Mouse (Mus musculus) hindbrain, embryonic 14.5 days (tissue): ENCODE data around the gene Kdm6b. TPM values are rescaled to one million over a fixed set of nuclear protein-coding genes. Genes with fewer than 3 reads are reported as not detected.

Source experiments
- ATAC-seq: fragments of 200-750 bp; cut with Nextera tagmentation; 2 replicates; pipeline ENCODE4 v1.8.0; 2017; ENCODE audit warnings: moderate number of reproducible peaks, mild to moderate bottlenecking, moderate TSS enrichment, moderate library complexity; ENCODE audit not compliant: low FRiP score
- DNase-seq: peaks from one replicate; pipeline ENCODE4 v3.0.0-alpha.2; 2015; ENCODE audit warnings: low spot score
- H3K27ac ChIP-seq: fragments of 300-500 bp; sonication (generic); 2 replicates; pipeline ENCODE4 v1.5.1; 2014; ENCODE audit warnings: mild to moderate bottlenecking, moderate library complexity
- H3K27me3 ChIP-seq: fragments of 300-500 bp; sonication (generic); 2 replicates; pipeline ENCODE4 v1.6.1; 2014; ENCODE audit warnings: mild to moderate bottlenecking, low read length, mixed read lengths; ENCODE audit not compliant: control insufficient read depth, insufficient read depth
- H3K36me3 ChIP-seq: fragments of 300-500 bp; sonication (generic); replicated peaks from 2 replicates; pipeline ENCODE4 v1.6.1; 2014; ENCODE audit not compliant: control insufficient read depth, insufficient read depth
- H3K4me1 ChIP-seq: fragments of 300-500 bp; sonication (generic); replicated peaks from 2 replicates; pipeline ENCODE4 v1.6.1; 2014; ENCODE audit warnings: antibody characterized with exemption, low read length, mixed read lengths; ENCODE audit not compliant: control insufficient read depth, insufficient read depth
- H3K4me2 ChIP-seq: fragments of 300-500 bp; sonication (generic); replicated peaks from 2 replicates; pipeline ENCODE4 v1.6.1; 2014; ENCODE audit warnings: mild to moderate bottlenecking, moderate library complexity
- H3K4me3 ChIP-seq: fragments of 300-500 bp; sonication (generic); replicated peaks from 2 replicates; pipeline ENCODE4 v1.5.1; 2014; ENCODE audit warnings: mild to moderate bottlenecking, low read length
- H3K9ac ChIP-seq: fragments of 300-500 bp; sonication (generic); 2 replicates; pipeline ENCODE4 v1.6.1; 2014
- H3K9me3 ChIP-seq: fragments of 300-500 bp; sonication (generic); 2 replicates; pipeline ENCODE4 v1.6.1; 2016; ENCODE audit warnings: low read length; ENCODE audit not compliant: control insufficient read depth
- WGBS: fragments of 180-500 bp; shearing (Covaris S2); extraction: QIAGEN DNeasy Blood & Tissue Kit; methylation state at CpG from one replicate; pipeline ENCODE4 v1.1.7; 2014; 5-methylcytosine and 5-hydroxymethylcytosine counted together
- polyA plus RNA-seq: library from polyadenylated mRNA; unstranded; fragments of >200 nt; fragmentation: Nextera tagmentation; extraction: Ambion mirVana; gene quantifications from 2 replicates; pipeline ENCODE4 v1.2.1, GENCODE M21; 2014

Gene Kdm6b
- polyA plus RNA-seq, 1 experiment from 2014 or later: 33.0 TPM

DNA sequence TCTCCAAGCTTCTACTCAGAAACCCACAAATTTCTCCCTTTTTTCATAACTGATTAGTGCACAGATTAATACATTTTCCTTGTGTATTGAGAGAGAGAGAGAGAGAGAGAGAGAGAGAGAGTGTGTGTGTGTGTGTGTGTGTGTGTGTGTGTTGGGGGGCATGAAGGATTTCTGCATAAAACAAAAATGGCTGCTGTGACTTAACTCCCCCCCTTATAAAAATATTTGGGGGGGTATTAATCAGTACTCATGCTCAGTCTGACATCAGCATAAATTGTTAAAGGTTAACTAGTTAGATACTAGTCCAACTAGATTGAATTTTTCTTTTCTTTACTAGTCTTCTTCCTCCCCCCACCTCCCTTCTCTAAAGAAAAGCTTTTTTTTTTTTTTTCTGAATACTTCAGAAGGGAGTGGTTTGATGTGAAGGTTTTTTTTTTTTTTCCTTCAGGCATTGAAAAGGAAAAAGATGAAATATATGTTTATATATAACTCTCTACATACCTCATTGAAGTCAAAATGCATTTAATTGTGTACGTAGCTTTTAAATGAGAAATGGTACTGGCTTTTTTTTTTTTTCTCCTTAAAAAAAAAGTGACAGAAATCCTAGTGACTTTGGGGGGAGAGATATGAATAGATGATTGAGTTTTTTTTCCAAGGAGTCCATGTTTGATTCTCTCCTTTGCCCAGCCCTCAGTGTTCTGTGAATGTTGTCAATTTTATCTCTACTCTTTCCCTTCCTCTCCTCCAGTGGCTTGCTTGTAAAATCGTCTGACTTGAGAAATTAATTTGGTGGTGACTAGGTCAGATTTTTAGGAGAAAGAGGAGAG is 43.3 kb downstream of the Kdm6b start:
- ATAC-seq (no peak), DNase-seq (no peak)
- Histone ChIP-seq H3K4me3 (peak overlapping the region; percentile 100), H3K4me2 (peak overlapping the region; percentile 97), H3K27me3 (no peaks in the 10 kb centered on the region), H3K27ac (peak overlapping the region; percentile 100), H3K9me3 (no peaks in the 10 kb centered on the region), H3K4me1 (peaks cover 36% of the 10 kb centered on the region), H3K9ac (peak overlapping the region; percentile 100), H3K36me3 (no peaks in the 10 kb centered on the region; the same call in 1 of the 2 replicates)
- WGBS: 17% methylated on average over 2 of the region's 2 CpGs

- WGBS: 1% methylated on average over 19 of the region's 34 CpGs
- Histone ChIP-seq H3K9me3 (no peaks in the 10 kb centered on the region), H3K4me2 (peak within 1 kb of the TSS; percentile 97), H3K36me3 (peaks cover 1% of the 10 kb centered on the region; the same call in 1 of the 2 replicates), H3K27me3 (no peaks in the 10 kb centered on the region), H3K4me1 (peaks cover 44% of the 10 kb centered on the region), H3K4me3 (peak within 1 kb of the TSS; percentile 100), H3K9ac (peak within 1 kb of the TSS; percentile 100), H3K27ac (peak within 1 kb of the TSS; percentile 100)
- ATAC-seq (no peak), DNase-seq (no peak)
These were observed 44.1 kb downstream of the Kdm6b start, which contains the start of gene Chd3 for GRCm38 (mm10) chr11:69369215-69369989. Chd3 (minus strand) TSS chr11:69369406.

DNA sequence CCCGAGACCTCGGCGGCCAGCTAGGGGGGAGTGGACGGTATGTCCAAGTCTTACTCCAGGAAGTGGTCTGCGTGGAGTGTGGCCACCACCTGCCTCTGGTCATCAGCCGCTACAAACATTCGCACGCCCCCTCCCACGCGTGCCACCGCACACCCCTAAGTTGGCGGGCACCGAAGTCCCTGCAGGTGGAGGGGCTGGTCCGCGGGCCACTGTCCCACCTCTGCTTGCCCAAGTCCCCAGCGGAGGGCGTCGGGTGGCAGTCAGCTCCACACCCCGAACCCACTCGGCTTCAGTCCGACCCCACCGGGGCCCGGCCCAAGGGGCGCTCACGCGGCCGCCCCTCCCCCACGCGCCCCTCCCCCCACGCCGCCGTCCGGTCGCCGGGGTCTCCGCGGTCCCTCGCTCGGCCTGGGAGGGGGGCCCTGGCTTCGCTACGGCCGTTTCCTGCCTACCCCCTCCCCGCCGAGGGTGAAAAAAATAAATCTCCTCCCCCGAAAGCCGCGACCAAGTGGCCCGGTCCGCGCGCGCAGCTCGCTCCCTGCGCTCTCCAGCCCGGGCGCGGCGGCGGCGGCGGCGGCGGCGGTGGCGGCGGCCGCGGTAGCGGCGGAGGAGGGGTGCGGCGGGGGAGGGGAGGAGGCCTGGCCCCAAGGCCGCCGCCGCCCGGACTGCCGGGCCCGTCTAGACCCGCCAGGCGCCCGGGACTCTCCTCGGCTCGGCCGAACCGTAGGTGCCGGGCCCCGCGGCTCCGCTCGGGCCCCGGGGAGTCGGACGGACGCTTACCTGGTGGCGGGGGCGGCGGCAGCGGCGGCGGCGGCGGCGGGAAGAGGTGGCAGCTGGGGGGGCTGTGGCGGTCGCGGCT is 44.9 kb downstream of the Kdm6b start:
- Histone ChIP-seq H3K4me1 (peaks cover 52% of the 10 kb centered on the region), H3K27me3 (no peaks in the 10 kb centered on the region), H3K9ac (peak overlapping the region; percentile 100), H3K4me3 (peak overlapping the region; percentile 100), H3K36me3 (peaks cover 9% of the 10 kb centered on the region), H3K4me2 (peak overlapping the region; percentile 97), H3K9me3 (no peaks in the 10 kb centered on the region), H3K27ac (peak overlapping the region; percentile 100)
- DNase-seq: no peak
- ATAC-seq: 0 out of 2 replicates have a peak, but pooled peaks have one; percentile 22
- WGBS: under 1% methylated on average over 53 of the region's 106 CpGs

GRCm38 (mm10) chr11:69367616-69368355 is 45.7 kb downstream of the Kdm6b start:
- peak overlapping the region; percentile 97 for H3K4me2 ChIP-seq
- peak overlapping the region; percentile 100 for H3K27ac ChIP-seq
- H3K9ac ChIP-seq: peak overlapping the region; percentile 100
- peak overlapping the region; percentile 100 for H3K4me3 ChIP-seq
- H3K9me3 ChIP-seq: no peaks in the 10 kb centered on the region
- no peak for DNase-seq
- under 1% methylated on average over 22 of the region's 22 CpGs for whole genome bisulfite sequencing
- H3K27me3 ChIP-seq: no peaks in the 10 kb centered on the region
- peaks cover 17% of the 10 kb centered on the region for H3K36me3 ChIP-seq
- 0 out of 2 replicates have a peak, but pooled peaks have one; percentile 1 for ATAC-seq
- H3K4me1 ChIP-seq: peaks cover 52% of the 10 kb centered on the region

GRCm38 (mm10) chr11:69366855-69367615 is 46.4 kb downstream of the Kdm6b start:
- 0% methylated on average over 22 of the region's 22 CpGs for WGBS
- Histone ChIP-seq H3K9me3 (no peaks in the 10 kb centered on the region), H3K4me1 (peaks cover 48% of the 10 kb centered on the region), H3K27me3 (no peaks in the 10 kb centered on the region), H3K36me3 (peaks cover 25% of the 10 kb centered on the region), H3K9ac (peak overlapping the region; percentile 100), H3K4me2 (peak overlapping the region; percentile 97), H3K4me3 (peak overlapping the region; percentile 100), H3K27ac (peak overlapping the region; percentile 100)
- no peak for ATAC-seq
- no peak for DNase-seq

GRCm38 (mm10) chr11:69366157-69366854 is 47.2 kb downstream of the Kdm6b start:
- DNase-seq: peak; percentile 90
- H3K9ac ChIP-seq: peak overlapping the region; percentile 100
- H3K4me3 ChIP-seq: peak overlapping the region; percentile 100
- H3K4me1 ChIP-seq: peaks cover 40% of the 10 kb centered on the region
- H3K9me3 ChIP-seq: no peaks in the 10 kb centered on the region
- H3K4me2 ChIP-seq: peak overlapping the region; percentile 97
- under 1% methylated on average over 26 of the region's 26 CpGs for WGBS
- H3K27ac ChIP-seq: peak overlapping the region; percentile 100
- no peaks in the 10 kb centered on the region for H3K27me3 ChIP-seq
- peak; percentile 87 for ATAC-seq
- H3K36me3 ChIP-seq: peaks cover 32% of the 10 kb centered on the region

- Histone ChIP-seq H3K9me3 (no peaks in the 10 kb centered on the region), H3K36me3 (peaks cover 38% of the 10 kb centered on the region), H3K27me3 (no peaks in the 10 kb centered on the region), H3K4me1 (peaks cover 35% of the 10 kb centered on the region), H3K27ac (peak overlapping the region; percentile 100), H3K4me2 (peak overlapping the region; percentile 97), H3K4me3 (peak overlapping the region; percentile 100), H3K9ac (peak overlapping the region; percentile 64)
- ATAC-seq (no peak), DNase-seq (no peak)
- WGBS: 22% methylated on average over 6 of the region's 6 CpGs
These were observed 47.8 kb downstream of the Kdm6b start for GRCm38 (mm10) chr11:69365722-69366121.
